Mouse (Mus musculus) E14TG2a.4 (cell line): Measurements from ENCODE around the gene Hfe2.

Source experiments
- H3K27me3 ChIP-seq: 2 replicates; pipeline ENCODE4 v1.6.1; 2014; ENCODE audit warnings: low read length, control low read depth; ENCODE audit not compliant: insufficient read depth
- H3K36me3 ChIP-seq: 2 replicates; pipeline ENCODE4 v1.6.1; 2014; ENCODE audit warnings: low read length, control low read depth; ENCODE audit not compliant: insufficient read depth
- H3K4me1 ChIP-seq: replicated peaks from 2 replicates; pipeline ENCODE4 v1.6.1; 2014; ENCODE audit warnings: low read depth, low read length, control low read depth
- H3K4me3 ChIP-seq: replicated peaks from 2 replicates; pipeline ENCODE4 v1.5.1; 2014; ENCODE audit warnings: mild to moderate bottlenecking, low read length
- H3K9me3 ChIP-seq: 2 replicates; pipeline ENCODE4 v1.6.1; 2014; ENCODE audit warnings: low read length, control low read depth
- CTCF ChIP-seq: conservative IDR thresholded peaks from 2 replicates; pipeline ENCODE4 v1.5.1; 2014; ENCODE audit warnings: low read length
- NANOG ChIP-seq: IDR thresholded peaks from 2 replicates; pipeline ENCODE4 v1.6.1; 2014; ENCODE audit warnings: borderline replicate concordance, low read length, mixed read lengths
- POU5F1 ChIP-seq: IDR thresholded peaks from 2 replicates; pipeline ENCODE4 v1.6.1; 2014; ENCODE audit warnings: low read length, borderline replicate concordance

The Hfe2 gene

DNA sequence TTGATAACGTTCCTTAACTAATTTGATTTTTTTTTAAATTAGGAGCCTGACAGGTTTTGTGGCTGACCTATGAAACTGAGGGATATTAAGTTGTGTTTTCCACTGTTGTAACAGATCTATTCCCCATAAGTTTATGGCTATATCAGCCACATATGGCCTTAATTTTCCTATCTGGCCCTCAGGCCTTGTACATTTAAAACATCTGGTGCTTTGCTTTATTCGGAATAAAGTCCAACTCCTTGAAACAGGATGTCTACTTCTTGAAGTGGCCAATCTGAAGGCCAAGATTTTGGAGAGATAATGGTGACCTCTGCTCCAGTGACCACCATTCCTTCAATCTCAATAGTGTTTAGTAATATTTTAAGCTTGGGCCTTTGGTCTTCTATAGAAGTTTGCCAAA, 14.3 kb downstream of the Hfe2 start:
- H3K36me3 ChIP-seq = no peaks in the 10 kb centered on the region
- peaks cover 5% of the 10 kb centered on the region; the same call in 1 of the 2 replicates for H3K4me1 ChIP-seq
- peaks cover 8% of the 10 kb centered on the region; the same call in 1 of the 2 replicates for H3K27me3 ChIP-seq
- no peak overlapping the region for H3K4me3 ChIP-seq
- H3K9me3 ChIP-seq = no peaks in the 10 kb centered on the region
- TF ChIP-seq NANOG (no peak), CTCF (no peak), POU5F1 (no peak)

- Histone ChIP-seq H3K9me3 (no peaks in the 10 kb centered on the region), H3K4me1 (peaks cover 5% of the 10 kb centered on the region; the same call in 1 of the 2 replicates), H3K27me3 (peaks cover 8% of the 10 kb centered on the region; the same call in 1 of the 2 replicates), H3K36me3 (no peaks in the 10 kb centered on the region), H3K4me3 (no peak overlapping the region)
- TF ChIP-seq CTCF (no peak), NANOG (no peak), POU5F1 (no peak)
These were observed 15.8 kb downstream of the Hfe2 start for GRCm38 (mm10) chr3:96540740-96541139.

GRCm38 (mm10) chr3:96541328-96542078, 16.5 kb downstream of the Hfe2 start:
- H3K4me1 ChIP-seq = peaks cover 5% of the 10 kb centered on the region; the same call in 1 of the 2 replicates
- H3K36me3 ChIP-seq = no peaks in the 10 kb centered on the region
- TF ChIP-seq CTCF (peak; percentile 39), NANOG (no peak)
- H3K4me3 ChIP-seq = peak overlapping the region; percentile 27; the same call in 1 of the 2 replicates
- H3K27me3 ChIP-seq = peaks cover 8% of the 10 kb centered on the region; the same call in 1 of the 2 replicates
- H3K9me3 ChIP-seq = no peaks in the 10 kb centered on the region

DNA sequence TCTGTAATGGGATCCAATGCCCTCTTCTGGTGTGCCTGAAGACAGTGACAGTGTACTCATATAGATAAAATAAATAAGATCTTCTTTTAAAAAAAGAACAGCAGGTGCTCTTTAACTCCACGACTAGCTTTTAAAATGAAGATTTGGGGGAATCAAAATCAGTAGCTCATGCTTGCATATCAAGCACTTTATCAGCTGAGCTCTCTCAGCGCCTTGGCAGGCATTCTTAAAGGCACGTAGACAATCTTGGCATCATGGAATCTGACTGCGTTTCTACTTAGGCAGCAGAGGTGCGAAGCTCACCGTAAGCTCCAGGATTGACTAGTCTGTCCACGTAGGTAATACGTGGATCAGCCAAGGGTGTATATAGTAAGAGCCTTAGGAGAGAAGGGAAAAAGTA, 17.6 kb downstream of the Hfe2 start:
- Histone ChIP-seq H3K4me1 (peaks cover 11% of the 10 kb centered on the region), H3K27me3 (peaks cover 5% of the 10 kb centered on the region; the same call in 1 of the 2 replicates), H3K9me3 (no peaks in the 10 kb centered on the region), H3K4me3 (no peak overlapping the region), H3K36me3 (no peaks in the 10 kb centered on the region)
- TF ChIP-seq NANOG = no peak
- no peak for TF ChIP-seq CTCF

- Histone ChIP-seq H3K36me3 (no peaks in the 10 kb centered on the region), H3K4me3 (no peak overlapping the region), H3K4me1 (peaks cover 15% of the 10 kb centered on the region), H3K27me3 (peaks cover 5% of the 10 kb centered on the region; the same call in 1 of the 2 replicates), H3K9me3 (no peaks in the 10 kb centered on the region)
- no peak for TF ChIP-seq NANOG
- no peak for TF ChIP-seq CTCF
- TF ChIP-seq POU5F1 = no peak
These were observed 18.4 kb downstream of the Hfe2 start for GRCm38 (mm10) chr3:96543345-96543744.

- Histone ChIP-seq H3K4me3 (no peak overlapping the region), H3K27me3 (peaks cover 5% of the 10 kb centered on the region; the same call in 1 of the 2 replicates), H3K9me3 (no peaks in the 10 kb centered on the region), H3K36me3 (no peaks in the 10 kb centered on the region), H3K4me1 (peaks cover 23% of the 10 kb centered on the region)
- peak; percentile 13; the same call in 1 of the 2 replicates for TF ChIP-seq CTCF
- TF ChIP-seq NANOG = no peak
These were observed 20.6 kb downstream of the Hfe2 start for GRCm38 (mm10) chr3:96545565-96545964.

DNA sequence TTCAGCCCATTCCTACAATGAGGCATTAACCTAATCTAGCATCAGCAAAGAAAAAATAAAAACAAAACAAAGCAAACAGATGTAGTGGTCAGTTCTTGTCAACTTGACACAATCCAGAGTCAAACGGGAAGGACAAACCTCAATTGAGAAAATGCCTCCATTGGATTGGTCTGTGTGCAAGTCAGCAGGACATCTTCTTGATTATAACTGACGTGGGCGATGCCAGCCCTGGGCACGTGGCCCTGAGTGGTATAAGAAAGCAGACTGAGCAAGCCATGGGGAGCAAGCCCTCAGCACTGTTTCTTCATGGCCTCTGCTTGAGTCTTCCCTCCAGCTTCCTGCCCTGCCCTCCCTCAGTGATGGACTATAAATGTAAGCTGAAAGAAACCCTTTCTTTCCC, 21.9 kb downstream of the Hfe2 start:
- no peaks in the 10 kb centered on the region for H3K36me3 ChIP-seq
- H3K4me3 ChIP-seq = no peak overlapping the region
- peaks cover 5% of the 10 kb centered on the region; the same call in 1 of the 2 replicates for H3K27me3 ChIP-seq
- peaks cover 32% of the 10 kb centered on the region for H3K4me1 ChIP-seq
- TF ChIP-seq POU5F1 = no peak
- TF ChIP-seq CTCF = no peak
- TF ChIP-seq NANOG = no peak
- no peaks in the 10 kb centered on the region for H3K9me3 ChIP-seq

GRCm38 (mm10) chr3:96547389-96547960, 22.5 kb downstream of the Hfe2 start:
- Histone ChIP-seq H3K4me3 (no peak overlapping the region), H3K4me1 (peaks cover 35% of the 10 kb centered on the region), H3K27me3 (peaks cover 5% of the 10 kb centered on the region; the same call in 1 of the 2 replicates), H3K9me3 (no peaks in the 10 kb centered on the region), H3K36me3 (no peaks in the 10 kb centered on the region)
- TF ChIP-seq POU5F1 (no peak), CTCF (peak; percentile 81), NANOG (no peak)
